In genomic region chr13:6627352-6627751, GRCm38 (mm10) we compare ENCODE assay signal across 21 mouse cellular contexts. TPM values are rescaled to one million over a fixed set of nuclear protein-coding genes. Genes with fewer than 3 reads are reported as not detected.
A peak's percentile ranks its signal among the peaks of the same experiment; 100 is the strongest.
DNase-seq lines count a peak whose midpoint lies in the region; ATAC-seq and TF ChIP-seq lines count a peak whose summit lies in the region.
"Had no signal": no experiment of that assay in that cellular context is flagged by ENCODE, and none has a peak within 500 bp of the region (broad histone marks: within the 10 kb centered on the region; RNA-seq: fewer than 3 reads in every experiment).

No protein-coding gene starts in this region.

- no peak overlapping the region for H3K9ac ChIP-seq in heart, adult 2 months (ENCODE audit: low read depth, low read length)
- H3K9ac ChIP-seq in heart, embryonic 12.5 days = no peak overlapping the region
- H3K9ac ChIP-seq in midbrain, postnatal 0 days (replicated peaks; ENCODE audit: low read length, poor library complexity, severe bottlenecking) = no peak overlapping the region
- no peak overlapping the region for H3K9ac ChIP-seq in midbrain, embryonic 16.5 days (ENCODE audit: low read depth, low read length)
- H3K9ac ChIP-seq: forebrain, embryonic 15.5 days; hindbrain, embryonic 12.5 days; midbrain, embryonic 12.5 days had no signal

- no peaks in the 10 kb centered on the region for H3K9me3 ChIP-seq in heart, embryonic 12.5 days (replicated peaks)
- no peaks in the 10 kb centered on the region for H3K9me3 ChIP-seq in midbrain, postnatal 0 days (ENCODE audit: low read length)
- H3K9me3 ChIP-seq in midbrain, embryonic 16.5 days (replicated peaks; ENCODE audit: control insufficient read depth, low read length, poor library complexity, severe bottlenecking) = no peaks in the 10 kb centered on the region
- H3K9me3 ChIP-seq: forebrain, embryonic 15.5 days; hindbrain, embryonic 12.5 days; midbrain, embryonic 12.5 days had no signal

- no peak for DNase-seq in heart, adult 2 months
- DNase-seq in midbrain, postnatal 0 days (ENCODE audit: low spot score) = no peak
- peak; percentile 75 for DNase-seq in induced T-regulatory cell, adult 2 months (ENCODE audit: low read depth)
- no peak for DNase-seq in spleen, postnatal 14 days (ENCODE audit: low spot score in 2 of 2)
- no peak for DNase-seq in urinary bladder, adult 18-20 months (ENCODE audit: low spot score in 2 of 2)
- no peak for DNase-seq in gastrocnemius, adult 18-20 months (ENCODE audit: low spot score)
- DNase-seq: cerebellum, postnatal 14 days; gastrocnemius, postnatal 25 days; kidney, adult 18-20 months; kidney, postnatal 36 days; left cerebral cortex, postnatal 4 days; lung, postnatal 10 days; right cerebral cortex, postnatal 25 days; thymus, adult 18-20 months had no signal

- no peaks in the 10 kb centered on the region for H3K27me3 ChIP-seq in heart, adult 2 months (ENCODE audit: control insufficient read depth, insufficient read depth, low read length)
- H3K27me3 ChIP-seq in heart, embryonic 12.5 days (replicated peaks) = no peaks in the 10 kb centered on the region
- no peaks in the 10 kb centered on the region for H3K27me3 ChIP-seq in midbrain, postnatal 0 days (ENCODE audit: insufficient read depth, low read length)
- H3K27me3 ChIP-seq in midbrain, embryonic 16.5 days (ENCODE audit: control insufficient read depth, insufficient read depth, low read depth, low read length) = no peaks in the 10 kb centered on the region
- H3K27me3 ChIP-seq: forebrain, embryonic 15.5 days; hindbrain, embryonic 12.5 days; midbrain, embryonic 12.5 days had no signal

- no peaks in the 10 kb centered on the region for H3K79me2 ChIP-seq in heart, adult 2 months (replicated peaks; ENCODE audit: control insufficient read depth, insufficient read depth, low read length)

- WGBS in heart, adult 2 months = 96% methylated on average over 3 of the region's 3 CpGs
- WGBS in heart, embryonic 12.5 days = 92% methylated on average over 3 of the region's 3 CpGs
- WGBS in midbrain, postnatal 0 days = 96% methylated on average over 3 of the region's 3 CpGs
- 96% methylated on average over 3 of the region's 3 CpGs for WGBS in midbrain, embryonic 16.5 days

- peaks cover 3% of the 10 kb centered on the region; the same call in 1 of the 2 replicates for H3K4me1 ChIP-seq in heart, adult 2 months (ENCODE audit: control insufficient read depth, insufficient read depth, low read length)
- H3K4me1 ChIP-seq in heart, embryonic 12.5 days (replicated peaks) = peaks cover 42% of the 10 kb centered on the region
- no peaks in the 10 kb centered on the region for H3K4me1 ChIP-seq in midbrain, postnatal 0 days (ENCODE audit: insufficient read depth, low read length)
- H3K4me1 ChIP-seq in midbrain, embryonic 16.5 days (ENCODE audit: control insufficient read depth, insufficient read depth, low read length) = no peaks in the 10 kb centered on the region
- H3K4me1 ChIP-seq: forebrain, embryonic 15.5 days; hindbrain, embryonic 12.5 days; midbrain, embryonic 12.5 days had no signal

- H3K4me2 ChIP-seq in heart, embryonic 12.5 days = no peak overlapping the region
- no peak overlapping the region for H3K4me2 ChIP-seq in midbrain, postnatal 0 days (ENCODE audit: low read depth, low read length, poor library complexity, severe bottlenecking)
- H3K4me2 ChIP-seq in midbrain, embryonic 16.5 days (ENCODE audit: low read length) = no peak overlapping the region
- H3K4me2 ChIP-seq: forebrain, embryonic 15.5 days; hindbrain, embryonic 12.5 days; liver, embryonic 11.5 days; midbrain, embryonic 12.5 days had no signal

- TF ChIP-seq EP300 in heart, adult 2 months (IDR thresholded peaks at IDR 0.05; ENCODE audit: insufficient read depth, low read depth, low read length) = no peak

- intact Hi-C loops in heart, adult 2 months (cut with DNase I) = loop anchor here (5.0 kb wide), 1 partner anchor 60 kb away; no protein-coding TSS in a partner anchor

- H3K4me3 ChIP-seq in heart, adult 2 months = no peak overlapping the region
- no peak overlapping the region for H3K4me3 ChIP-seq in heart, embryonic 12.5 days
- H3K4me3 ChIP-seq in midbrain, postnatal 0 days (ENCODE audit: low read depth, low read length) = no peak overlapping the region
- H3K4me3 ChIP-seq in midbrain, embryonic 16.5 days (ENCODE audit: low read depth, low read length) = no peak overlapping the region
- H3K4me3 ChIP-seq: erythroblast, embryonic 14.5 days; forebrain, embryonic 15.5 days; hindbrain, embryonic 12.5 days; midbrain, embryonic 12.5 days had no signal

- ATAC-seq in heart, embryonic 12.5 days (ENCODE audit: insufficient number of reproducible peaks, low FRiP score) = no peak
- ATAC-seq in midbrain, postnatal 0 days (ENCODE audit: low FRiP score) = no peak
- no peak for ATAC-seq in midbrain, embryonic 16.5 days
- ATAC-seq: forebrain, embryonic 15.5 days had no signal

- TF ChIP-seq POLR2A in heart, adult 2 months (IDR thresholded peaks at IDR 0.05; ENCODE audit: insufficient read depth, low read depth, low read length) = no peak

- no peaks in the 10 kb centered on the region; the same call in 1 of the 2 replicates for H3K36me3 ChIP-seq in heart, adult 2 months (ENCODE audit: control insufficient read depth, insufficient read depth, low read length)
- H3K36me3 ChIP-seq in heart, embryonic 12.5 days = peaks cover 7% of the 10 kb centered on the region
- peaks cover 5% of the 10 kb centered on the region; the same call in 1 of the 2 replicates for H3K36me3 ChIP-seq in midbrain, postnatal 0 days (ENCODE audit: insufficient read depth, low read length)
- H3K36me3 ChIP-seq in midbrain, embryonic 16.5 days (ENCODE audit: control insufficient read depth, insufficient read depth, low read length) = peaks cover 3% of the 10 kb centered on the region; the same call in 1 of the 2 replicates
- H3K36me3 ChIP-seq: forebrain, embryonic 15.5 days; hindbrain, embryonic 12.5 days; midbrain, embryonic 12.5 days had no signal

- H3K27ac ChIP-seq in heart, adult 2 months = no peak overlapping the region
- H3K27ac ChIP-seq in heart, embryonic 12.5 days (ENCODE audit: poor library complexity, severe bottlenecking) = no peak overlapping the region
- H3K27ac ChIP-seq in midbrain, postnatal 0 days (ENCODE audit: low read depth, low read length) = no peak overlapping the region
- H3K27ac ChIP-seq in midbrain, embryonic 16.5 days (ENCODE audit: low read length) = no peak overlapping the region
- H3K27ac ChIP-seq: forebrain, embryonic 15.5 days; hindbrain, embryonic 12.5 days; midbrain, embryonic 12.5 days had no signal

- TF ChIP-seq CTCF in heart, adult 2 months (IDR thresholded peaks at IDR 0.05) = peak; percentile 65
- peak; percentile 21; the same call in 1 of the 2 replicates for TF ChIP-seq CTCF in midbrain, postnatal 0 days (IDR thresholded peaks at IDR 0.05)

RNA-seq across cellular contexts. Expression of gene Pfkp, which starts 21.2 kb away (rescaled TPM):
- 10 to 100 TPM; 47.2 to 48.1 TPM for total RNA-seq in heart, adult 2 months (2021)
- polyA plus RNA-seq in heart, adult 2 months (2012; rRNA removed) = 66.6 and 67.4 TPM in 2 replicates
- polyA plus RNA-seq in heart, embryonic 12.5 days (2016; fragmentation: Nextera tagmentation; extraction: Ambion mirVana) = 193 and 196 TPM in 2 replicates
- 187 and 330 TPM in 2 replicates for total RNA-seq in midbrain, postnatal 0 days (2014; rRNA removed)
- polyA plus RNA-seq in midbrain, postnatal 0 days (2015; fragmentation: Nextera tagmentation; extraction: Ambion mirVana) = 404 and 431 TPM in 2 replicates
- polyA plus RNA-seq in midbrain, embryonic 16.5 days (2015; fragmentation: Nextera tagmentation; extraction: Ambion mirVana) = 470 and 501 TPM in 2 replicates
- total RNA-seq in gastrocnemius, adult 18-20 months (2021) = 1 to 10 TPM; 4.6 to 7.9 TPM
